Mouse (Mus musculus) adrenal gland, adult 18-20 months (tissue): ENCODE data around the gene Rasgrp1. TPM values are rescaled to one million over a fixed set of nuclear protein-coding genes. Genes with fewer than 3 reads are reported as not detected.

Experiments
- DNase-seq, 2 experiments: peaks; one replicate each; pipeline ENCODE4 v3.0.0; 2021 to 2022; ENCODE audit warnings: low spot score in 2 of 2
- total RNA-seq, 2 experiments: library from RNA; stranded (reverse); gene quantifications; 1 replicate in 1 of 2; 2 replicates in 1 of 2; pipeline ENCODE4 v1.2.3; 2021

Rasgrp1 gene
- total RNA-seq, 2 experiments from 2014 or later, result 0.46 to 0.70 TPM

- DNase-seq, result no peak
Measured at GRCm38 (mm10) chr2:117250001-117250510, 92.7 kb downstream of the Rasgrp1 start.

- DNase-seq, result peak; percentile 86 to 89
Measured at GRCm38 (mm10) chr2:117249255-117250000, 93.4 kb downstream of the Rasgrp1 start, which contains the start of gene Fam98b. Gene Fam98b, plus strand, starts transcription at chr2:117249739.

- no peak for DNase-seq
Measured at GRCm38 (mm10) chr2:117241953-117242352, 100.8 kb downstream of the Rasgrp1 start.

GRCm38 (mm10) chr2:117231257-117231656 is 111.5 kb downstream of the Rasgrp1 start:
- DNase-seq, result peak; percentile 82 to 89

- no peak for DNase-seq
Measured at GRCm38 (mm10) chr2:117230261-117230660, 112.5 kb downstream of the Rasgrp1 start.

Other genes with a start within 250 kb of the Rasgrp1 start
- gene Spred1, start 221.6 kb downstream of the Rasgrp1 start, total RNA-seq, result 10 to 100 TPM; 51.6 to 78.9 TPM
- gene Fam98b, start 93.3 kb downstream of the Rasgrp1 start, total RNA-seq, result 10 to 100 TPM; 31.7 to 36.4 TPM